Mouse (Mus musculus): ENCODE measurements around the gene Uso1. TPM values are rescaled to one million over a fixed set of nuclear protein-coding genes. Genes with fewer than 3 reads are reported as not detected.
A peak's percentile ranks its signal among the peaks of the same experiment; 100 is the strongest.
"Not testable (repeated sequence)": the region's sequence is repeated elsewhere in the genome, so short reads cannot be mapped to it uniquely, and the experiment has no call there.

Gene Uso1
- total RNA-seq, 2 experiments from 2014 or later, result 75.5 to 85.8 TPM

DNA sequence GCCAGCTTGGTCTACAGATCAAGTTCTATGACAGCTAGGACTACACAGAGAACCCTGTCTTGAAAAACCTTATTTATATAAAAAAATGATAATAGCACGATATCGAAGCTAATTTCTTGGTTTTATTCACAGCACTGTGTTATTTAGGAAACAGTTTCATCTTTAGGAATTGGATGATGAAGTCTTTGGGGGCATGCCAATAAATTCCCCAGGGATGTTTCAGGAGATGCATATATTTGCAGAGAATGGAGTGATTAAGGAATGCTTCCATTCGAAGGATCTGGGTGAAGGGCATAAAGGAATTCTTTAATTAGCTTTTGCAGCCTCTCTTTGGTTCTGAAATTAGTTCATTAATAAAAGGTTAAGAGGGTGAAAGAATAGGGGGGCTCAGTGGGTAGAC lies 12.3 kb upstream of the Uso1 start:
- no peak for DNase-seq (ENCODE audit: low spot score in 2 of 2)

DNA sequence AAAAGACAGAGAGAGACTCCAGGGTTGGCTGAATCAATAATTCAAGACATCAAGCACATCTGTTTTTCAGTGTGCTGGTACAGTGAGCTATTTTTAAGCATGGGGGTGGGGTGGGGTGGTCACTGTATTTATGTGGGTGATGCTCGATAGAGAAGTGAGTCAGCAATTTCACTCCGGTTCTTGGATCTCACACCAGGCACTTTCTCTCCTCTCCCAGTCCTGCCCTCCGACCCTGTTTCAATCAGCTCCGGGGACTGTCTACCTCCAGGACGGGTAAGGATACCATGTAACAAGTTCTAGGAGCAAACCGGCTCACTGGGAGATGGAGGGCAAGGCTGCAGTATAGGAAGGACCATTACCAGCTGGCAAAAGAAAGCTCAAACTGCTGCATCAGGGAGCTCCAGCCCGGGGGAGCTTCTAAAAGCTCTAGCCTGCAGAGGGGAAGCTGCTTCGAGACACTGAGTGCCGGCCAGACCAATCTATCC lies 10.6 kb upstream of the Uso1 start:
- no peak for DNase-seq (ENCODE audit: low spot score in 2 of 2)

DNA sequence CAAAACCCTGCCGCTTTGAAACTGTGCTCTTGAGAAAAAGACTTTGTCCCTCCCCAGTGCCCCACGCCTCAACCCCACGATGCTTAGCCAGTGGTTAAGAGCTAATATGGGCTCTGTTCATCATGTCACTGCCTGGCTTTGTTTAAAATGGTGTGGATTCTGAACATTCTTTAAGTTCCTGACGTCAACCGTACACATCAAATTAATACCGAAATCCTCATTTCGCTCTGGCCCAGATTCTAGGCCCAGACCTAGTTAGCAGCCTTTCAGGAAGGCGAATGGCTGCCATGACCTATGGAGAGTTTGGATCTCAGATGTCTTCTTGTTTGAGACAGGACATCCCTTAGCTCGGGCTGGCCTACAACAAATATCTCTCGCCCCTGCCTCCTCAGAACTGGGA lies 10.0 kb upstream of the Uso1 start:
- DNase-seq (ENCODE audit: low spot score in 2 of 2), result no peak

DNA sequence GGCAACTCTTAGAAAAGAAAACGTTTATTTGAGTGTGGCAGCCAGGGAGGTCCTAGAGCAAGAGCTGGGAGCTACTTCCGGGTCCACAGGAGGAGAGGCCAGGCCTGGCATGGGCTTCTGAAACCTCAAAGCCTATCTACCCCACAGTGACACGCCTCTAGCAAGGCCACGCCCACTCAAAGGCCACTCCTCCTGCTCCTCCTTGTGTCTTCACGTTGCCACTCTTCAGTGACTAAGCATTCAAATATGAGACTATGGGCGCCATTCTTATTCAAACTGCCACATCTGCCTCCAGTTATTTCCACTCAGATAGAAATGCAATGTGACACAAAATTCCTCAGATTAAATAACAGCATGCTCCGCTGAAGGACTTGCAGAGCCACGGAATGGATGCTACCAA lies 9.2 kb upstream of the Uso1 start:
- no peak for DNase-seq (ENCODE audit: low spot score in 2 of 2)

DNA sequence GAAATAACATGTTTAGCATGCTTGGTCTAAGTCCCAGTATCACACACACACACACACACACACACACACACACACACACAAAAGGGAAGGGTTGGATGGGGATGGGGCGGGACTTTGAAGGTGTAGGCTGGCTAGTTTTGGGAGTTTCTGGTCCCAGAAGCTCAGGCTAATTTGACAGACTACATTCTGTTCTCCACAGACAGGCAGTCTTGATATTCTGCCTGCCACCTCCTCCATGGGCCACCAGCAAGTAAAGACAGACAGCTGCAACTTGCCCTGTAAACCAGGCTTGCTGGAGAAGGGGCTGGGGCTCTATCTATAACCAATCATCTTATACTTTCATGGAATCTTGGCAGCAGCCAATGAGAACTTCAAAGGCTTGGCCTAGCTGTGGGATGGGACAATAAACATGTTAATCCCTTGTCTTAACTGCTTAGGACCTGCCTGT lies 8.4 kb upstream of the Uso1 start:
- DNase-seq (ENCODE audit: low spot score in 2 of 2), result no peak

DNA sequence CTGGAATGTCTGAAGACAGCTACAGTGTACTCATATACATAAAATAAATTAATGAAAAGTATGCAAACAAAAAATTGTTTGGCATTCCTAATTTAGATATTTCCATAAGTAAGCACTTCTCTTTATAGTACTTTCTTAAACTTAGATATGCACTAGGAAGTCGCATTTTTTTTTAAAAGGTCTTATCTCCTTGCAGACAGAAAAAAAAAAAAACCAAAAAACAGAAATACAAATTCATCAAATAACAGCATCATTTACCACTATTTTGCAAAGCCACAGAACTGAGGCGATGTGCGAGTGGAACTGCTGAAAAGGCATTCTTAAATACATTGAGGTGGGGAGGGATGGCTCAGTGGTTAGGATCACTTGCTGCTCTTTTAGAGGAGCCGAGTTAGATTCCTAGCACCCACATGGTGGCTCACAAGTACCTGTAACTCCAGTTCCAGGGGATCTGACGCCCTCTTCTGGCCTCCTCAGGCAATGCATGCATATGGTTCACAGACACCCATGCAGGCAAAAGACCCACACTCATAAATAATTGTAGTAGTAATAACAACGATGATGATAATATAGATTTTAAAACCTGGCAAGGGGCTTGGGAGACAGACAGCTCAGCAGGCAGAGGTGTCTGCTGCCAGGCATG lies 7.6 kb upstream of the Uso1 start:
- no peak for DNase-seq (ENCODE audit: low spot score in 2 of 2)

DNA sequence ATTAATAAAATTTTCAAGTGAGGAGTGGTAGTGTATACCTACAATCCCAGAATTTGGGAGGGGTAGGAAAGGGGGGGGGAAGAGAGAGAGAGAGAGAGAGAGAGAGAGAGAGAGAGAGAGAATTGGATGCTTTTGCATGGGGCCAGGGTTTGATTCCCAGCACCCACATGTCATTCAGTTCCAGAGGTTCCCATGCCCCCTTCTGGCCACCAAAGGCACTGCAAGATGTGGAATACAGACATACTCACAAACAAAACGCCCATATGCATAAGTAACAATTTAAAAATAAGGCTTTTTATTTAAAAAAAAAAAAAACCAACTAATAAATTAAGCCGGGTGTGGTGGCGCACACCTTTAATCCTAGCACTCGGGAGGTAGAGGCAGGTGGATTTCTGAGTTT lies 5.6 kb upstream of the Uso1 start:
- no peak for DNase-seq (ENCODE audit: low spot score in 2 of 2)

DNA sequence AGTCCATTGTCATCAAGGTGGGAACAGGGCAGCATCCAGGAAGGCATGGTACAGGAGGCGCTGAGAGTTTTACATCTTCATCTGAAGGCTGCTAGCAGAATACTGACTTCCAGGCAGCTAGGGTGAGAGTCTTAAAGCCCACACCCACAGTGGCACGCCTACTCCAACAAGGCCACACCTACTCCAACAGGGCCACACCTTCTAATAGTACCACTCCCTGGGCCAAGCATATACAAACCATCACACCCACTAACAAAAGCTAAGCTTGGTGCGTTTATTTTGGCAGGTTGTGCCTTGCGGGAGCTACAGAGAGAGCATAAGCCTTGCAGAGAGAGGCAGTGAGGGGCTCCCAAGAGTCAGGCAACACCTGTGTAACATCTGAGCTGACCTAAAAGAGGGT lies 4.7 kb upstream of the Uso1 start:
- not testable (repeated sequence) for DNase-seq (ENCODE audit: low spot score in 2 of 2)

DNA sequence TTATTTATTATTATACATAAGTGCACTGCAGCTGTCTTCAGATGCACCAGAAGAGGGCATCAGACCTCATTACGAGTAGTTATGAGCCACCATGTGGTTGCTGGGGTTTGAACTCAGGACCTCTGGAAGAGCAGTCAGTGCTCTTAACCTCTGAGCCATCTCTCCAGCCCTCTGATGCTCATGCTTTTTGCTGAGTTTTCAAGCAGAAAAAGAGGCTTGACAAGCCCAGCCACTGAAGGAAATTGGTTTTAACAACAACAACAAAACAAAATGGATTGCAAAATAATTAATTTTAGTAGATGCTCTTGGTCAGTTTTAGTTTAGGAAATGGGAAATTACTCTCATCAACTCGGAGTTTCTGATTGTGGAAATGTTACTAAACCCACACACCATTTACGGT lies 2.8 kb upstream of the Uso1 start:
- no peak for DNase-seq (ENCODE audit: low spot score in 2 of 2)

DNA sequence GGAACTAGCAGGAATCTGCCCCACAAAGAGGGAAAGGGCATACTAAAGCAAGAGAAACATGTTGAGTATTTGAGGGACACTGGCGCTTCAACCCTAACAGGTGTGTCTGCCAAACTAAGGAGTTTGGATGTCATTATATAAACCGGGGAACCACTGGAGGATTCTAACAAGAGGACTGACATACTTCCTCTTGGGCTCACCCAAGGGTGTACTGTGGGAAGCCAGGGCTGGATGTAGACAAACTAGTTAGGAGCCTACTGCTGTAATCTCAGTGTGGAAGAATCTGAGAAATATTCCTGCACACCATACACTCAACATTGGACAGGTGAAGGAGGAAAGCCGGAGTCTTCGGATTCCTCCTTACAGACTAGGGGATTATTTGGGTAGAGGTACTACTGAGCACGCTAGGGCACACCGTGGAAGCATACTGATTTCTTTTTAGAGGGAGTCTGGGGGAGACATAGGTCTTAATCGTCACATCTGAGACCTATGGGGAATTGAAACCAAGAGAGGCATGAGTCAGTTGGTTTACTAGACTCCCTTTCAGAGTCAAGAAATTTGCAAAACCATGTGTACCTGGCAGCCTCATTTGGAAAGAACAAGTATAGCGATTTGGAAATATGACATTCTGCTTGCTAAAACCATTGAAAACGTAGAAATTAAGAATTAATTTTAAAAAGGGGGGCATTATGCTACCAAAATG lies 1.1 kb upstream of the Uso1 start:
- DNase-seq (ENCODE audit: low spot score in 2 of 2), result no peak

DNA sequence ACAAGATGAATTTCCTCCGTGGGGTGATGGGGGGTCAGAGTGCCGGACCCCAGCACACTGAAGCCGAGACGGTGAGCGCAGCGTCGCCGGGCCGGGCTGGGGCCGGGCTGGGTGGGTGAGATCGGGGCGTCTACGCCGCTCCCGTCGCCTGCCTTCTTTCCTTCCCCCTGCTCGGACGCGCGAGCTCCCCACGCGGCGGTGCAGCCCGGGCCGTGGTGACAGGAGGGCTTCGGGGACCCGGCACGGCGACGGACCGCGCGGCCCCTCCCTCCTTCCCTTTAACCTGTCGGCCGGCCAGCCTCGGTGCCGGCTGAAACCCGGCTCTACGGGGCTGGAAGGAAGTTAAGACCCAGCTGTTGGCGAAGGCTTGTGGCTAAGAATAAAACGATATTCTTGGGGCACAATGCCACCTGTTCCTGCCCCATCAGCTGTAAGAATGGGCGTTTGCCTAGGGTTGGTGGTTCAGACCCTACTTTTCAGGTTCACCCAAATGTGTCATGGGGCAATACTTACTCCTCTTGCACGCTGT lies 419 bp downstream of the Uso1 start:
- peak; percentile 34 to 60 for DNase-seq (ENCODE audit: low spot score in 2 of 2)

DNA sequence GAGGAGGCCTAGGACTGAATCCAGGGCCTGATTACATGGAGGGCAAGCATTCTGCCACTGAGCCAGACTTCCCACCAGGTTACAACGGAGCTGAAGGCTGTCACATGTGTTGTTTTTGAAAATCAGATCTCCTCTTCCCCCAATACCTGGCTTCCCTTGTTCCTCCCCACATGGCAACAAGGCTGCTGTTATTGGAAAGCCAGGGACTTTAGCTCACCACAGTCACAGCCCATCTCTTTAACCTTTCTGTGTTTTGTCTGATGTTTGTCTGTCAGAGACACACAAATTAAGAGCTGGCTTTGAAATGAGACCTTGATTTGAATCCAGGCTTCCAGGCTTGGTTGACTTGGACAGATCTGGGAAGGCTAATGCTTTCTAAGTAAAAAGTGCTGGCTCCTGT lies 1.5 kb downstream of the Uso1 start:
- DNase-seq (ENCODE audit: low spot score in 2 of 2), result no peak

DNA sequence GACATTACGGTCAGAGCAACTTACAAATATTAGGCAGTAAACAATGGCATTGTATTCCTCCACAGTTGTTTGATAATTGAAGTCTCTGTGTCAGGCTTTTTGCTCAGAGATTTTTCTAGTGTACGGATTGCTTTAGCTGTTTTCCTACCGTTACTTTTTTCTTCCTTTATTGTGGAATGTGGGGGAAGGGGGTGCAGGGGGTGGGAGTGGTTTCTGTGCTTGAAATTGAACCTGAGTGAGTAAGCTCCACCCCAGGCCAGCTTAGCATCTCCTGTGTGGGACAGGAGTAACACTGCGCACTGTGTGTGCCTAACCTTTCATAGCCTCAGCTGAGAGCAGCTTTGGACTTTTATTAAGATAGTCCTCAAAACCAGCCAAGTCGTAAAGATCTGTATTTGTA lies 4.0 kb downstream of the Uso1 start:
- no peak for DNase-seq (ENCODE audit: low spot score in 2 of 2)

DNA sequence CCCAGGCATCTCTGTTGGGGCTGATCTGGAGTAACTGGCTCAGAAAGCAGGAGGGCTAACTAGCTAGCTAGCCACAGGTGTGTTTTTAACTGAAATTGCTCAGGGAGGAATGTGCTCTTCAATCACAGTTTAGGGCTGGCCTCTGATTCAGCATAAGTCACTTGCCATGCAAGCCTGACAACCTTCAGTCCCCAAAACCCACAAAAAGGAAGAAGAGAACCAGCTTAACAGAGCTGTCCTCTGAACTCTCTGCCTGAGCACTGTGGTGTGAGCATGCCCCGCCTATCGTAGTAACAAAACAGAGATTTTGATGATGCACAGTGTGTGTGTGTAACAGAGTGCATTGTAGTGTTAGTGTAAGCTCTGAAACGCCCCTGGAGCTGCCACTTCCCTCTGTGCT lies 4.7 kb downstream of the Uso1 start:
- DNase-seq (ENCODE audit: low spot score in 2 of 2), result no peak

DNA sequence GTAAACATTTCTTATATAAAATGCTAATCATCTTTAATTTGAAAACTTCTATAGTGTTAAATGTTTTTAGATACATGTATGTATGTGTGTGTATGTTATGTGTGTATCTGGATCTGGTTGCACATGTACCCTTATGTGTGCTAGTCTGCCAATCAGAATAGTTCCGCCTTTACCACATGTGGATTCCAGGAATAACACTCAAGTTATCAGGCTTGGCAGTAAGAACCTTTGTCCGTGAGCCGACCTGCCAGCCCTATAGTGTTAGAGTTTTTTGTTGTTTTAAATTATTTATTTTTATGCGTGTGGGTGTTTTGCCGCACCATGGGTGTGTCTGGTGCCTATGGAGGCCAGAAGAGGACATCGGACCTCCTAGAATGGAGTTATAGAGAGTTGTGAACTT lies 5.9 kb downstream of the Uso1 start:
- no peak for DNase-seq (ENCODE audit: low spot score in 2 of 2)

DNA sequence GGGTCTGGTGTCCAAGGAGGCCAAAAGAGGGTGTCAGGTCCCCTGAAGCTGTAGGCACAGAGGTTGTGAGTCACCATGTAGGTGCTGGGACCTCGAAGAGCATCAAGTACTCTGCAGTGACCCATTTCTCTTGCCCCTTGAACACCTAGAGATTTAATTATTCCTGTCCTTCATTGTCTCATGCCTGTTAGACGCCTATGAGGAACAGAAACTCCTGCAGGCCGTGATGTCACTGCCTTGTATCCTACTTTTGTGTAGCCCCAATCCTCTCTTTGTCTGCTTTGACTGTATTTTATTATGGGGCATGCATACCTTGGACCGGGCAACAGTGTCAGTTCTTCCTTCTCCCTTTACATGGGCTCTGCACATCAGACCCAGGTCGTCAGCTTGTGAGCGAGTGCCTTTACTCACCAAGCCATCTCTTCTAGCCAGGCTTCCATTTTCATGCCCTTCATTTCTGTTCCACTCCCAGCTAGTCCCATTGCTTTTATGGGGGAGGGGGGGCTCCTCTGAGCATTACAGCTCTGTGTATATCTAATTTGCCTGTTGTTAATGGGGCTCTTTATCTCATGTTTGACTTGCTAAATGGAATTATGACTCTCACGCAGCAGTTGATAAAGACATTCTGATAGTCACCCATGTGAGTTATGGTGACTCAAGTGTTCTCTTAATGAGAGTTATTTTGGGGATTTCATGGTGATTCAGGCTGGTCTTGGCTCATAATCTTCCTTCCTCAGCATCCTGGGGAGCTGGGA lies 7.4 kb downstream of the Uso1 start:
- no peak for DNase-seq (ENCODE audit: low spot score in 2 of 2)

DNA sequence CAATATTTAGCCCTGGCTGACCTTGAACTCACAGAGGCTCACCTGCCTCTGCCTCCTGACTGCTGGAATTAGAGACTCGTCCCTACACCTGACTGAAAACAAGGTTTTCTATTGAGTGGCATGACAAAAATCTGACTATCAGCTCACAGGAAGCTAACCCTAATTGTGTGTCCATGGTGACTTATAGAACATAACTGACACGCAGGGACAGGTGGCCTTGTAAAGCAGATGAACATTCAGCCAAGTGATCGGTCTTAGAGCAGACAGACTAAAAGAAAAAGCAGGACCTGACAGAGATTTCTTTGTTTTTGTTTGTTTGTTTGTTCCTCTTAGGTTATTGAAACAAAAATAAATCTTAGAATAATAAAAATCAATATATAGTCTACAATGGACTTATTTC lies 10.5 kb downstream of the Uso1 start:
- no peak for DNase-seq (ENCODE audit: low spot score in 2 of 2)

DNA sequence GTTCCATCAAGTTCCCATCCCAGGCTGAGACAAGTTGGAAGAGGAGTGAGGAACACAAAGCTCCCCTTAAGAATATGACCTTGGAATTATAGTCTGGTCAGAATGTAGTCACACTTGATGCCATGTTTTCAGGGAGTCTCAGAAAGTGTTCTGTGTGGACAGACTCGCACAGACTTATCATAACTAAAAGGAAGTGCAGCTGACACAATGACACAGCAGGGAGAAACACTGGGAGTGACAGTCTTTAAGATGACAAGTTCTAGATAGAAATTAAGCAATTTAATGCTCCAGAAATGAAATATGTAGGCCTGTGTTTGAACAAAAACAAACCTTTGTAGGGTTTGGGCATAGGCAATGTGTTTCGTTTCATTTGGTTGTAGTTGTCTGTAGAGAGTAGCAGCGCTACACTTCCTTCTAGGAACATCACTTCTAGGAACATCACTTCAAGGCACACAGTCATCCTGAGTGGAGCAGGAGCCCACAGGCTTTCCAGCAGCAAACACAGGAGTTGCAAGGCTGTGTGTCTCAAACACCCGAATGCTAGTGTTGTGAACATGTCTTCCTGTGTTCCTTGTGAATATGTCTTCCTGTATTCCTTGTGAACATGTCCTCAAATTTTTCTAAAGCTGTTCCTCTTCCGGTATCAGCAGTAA lies 11.7 kb downstream of the Uso1 start:
- no peak for DNase-seq (ENCODE audit: low spot score in 2 of 2)

DNA sequence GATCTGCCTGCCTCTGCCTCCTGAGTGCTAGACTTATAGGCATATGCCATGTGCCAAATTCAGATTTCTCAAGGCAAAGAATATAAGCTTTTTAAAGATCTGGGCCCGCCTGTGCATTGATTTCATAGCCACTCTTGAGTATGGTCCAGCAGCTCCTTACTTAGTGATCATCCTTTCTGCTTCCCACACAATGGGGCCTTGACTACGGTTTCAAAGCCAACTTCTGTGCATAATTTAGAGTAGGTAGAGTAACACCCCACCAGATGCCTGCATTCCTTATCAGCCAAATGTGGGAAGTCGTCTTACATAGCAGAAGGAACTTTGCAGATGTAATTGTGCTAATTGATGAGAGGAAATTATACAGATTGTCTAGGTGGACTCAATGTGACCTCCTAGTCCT lies 17.1 kb downstream of the Uso1 start:
- DNase-seq (ENCODE audit: low spot score in 2 of 2), result no peak

DNA sequence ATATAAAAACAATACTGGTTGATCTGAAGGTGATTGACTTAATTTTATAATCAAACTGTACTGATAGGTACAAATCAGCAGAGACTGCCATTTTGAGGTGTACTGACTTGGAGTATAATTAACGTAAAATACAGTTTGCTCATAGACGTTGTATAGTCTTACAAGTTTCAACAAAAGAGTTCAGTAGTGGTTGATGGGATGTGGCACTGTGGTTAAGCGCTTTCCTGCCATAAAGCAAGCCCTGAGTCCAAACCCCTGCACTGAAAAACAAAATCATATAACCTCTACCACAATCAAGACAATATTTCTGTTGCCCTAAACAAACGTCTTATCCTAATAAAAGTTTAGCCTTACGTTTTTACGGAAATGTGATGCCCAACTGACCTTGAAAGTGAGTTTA lies 28.2 kb downstream of the Uso1 start:
- DNase-seq (ENCODE audit: low spot score in 2 of 2), result no peak

DNA sequence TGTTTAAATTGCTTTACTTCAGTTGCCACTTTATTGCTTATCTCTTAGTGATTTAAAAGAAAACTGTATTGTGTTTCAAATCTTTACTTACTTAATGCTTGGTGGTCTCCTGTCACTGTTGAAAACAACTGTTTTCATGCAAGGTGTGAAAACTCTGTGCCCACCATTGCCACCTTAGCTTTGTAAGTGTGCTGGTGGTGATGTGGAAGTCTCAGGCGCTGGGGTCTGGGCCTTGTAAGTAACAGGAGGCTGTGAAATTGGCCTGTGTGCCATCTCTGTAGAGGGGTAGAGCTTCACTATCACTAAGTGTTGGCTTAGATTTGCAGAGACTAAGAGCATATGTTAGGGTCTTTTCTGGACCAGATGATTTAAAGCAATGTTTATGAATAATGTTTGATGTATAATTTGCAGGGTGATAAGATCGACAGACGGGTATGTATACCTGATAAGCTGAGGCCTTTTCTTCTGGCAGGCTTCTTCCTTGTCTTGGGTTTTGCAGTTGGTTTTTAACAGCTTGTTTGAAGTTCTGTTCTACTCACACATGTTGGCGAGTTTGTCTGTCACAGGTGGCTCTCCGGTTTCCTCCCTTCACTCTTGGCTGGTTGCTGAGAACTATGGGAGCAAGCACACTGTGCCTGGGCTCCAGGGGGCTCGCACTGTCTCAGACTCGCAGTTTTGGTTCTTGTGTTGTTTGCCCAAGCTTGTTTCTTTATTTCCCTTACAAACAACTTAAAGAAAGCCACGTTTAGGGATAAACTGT lies 45.5 kb downstream of the Uso1 start:
- DNase-seq (ENCODE audit: low spot score in 2 of 2), result no peak

Measured in gastrocnemius, postnatal 4 days (tissue).